Mouse (Mus musculus) myocyte (in vitro differentiated cells): ENCODE results near the gene Ankrd7.
"Not testable (repeated sequence)": the region's sequence is repeated elsewhere in the genome, so short reads cannot be mapped to it uniquely, and the experiment has no call there.

Source experiments
- E2F4 ChIP-seq: IDR thresholded peaks from one replicate; pipeline ENCODE4 v1.6.1; 2011; ENCODE audit warnings: mild to moderate bottlenecking, control low read depth, moderate library complexity; ENCODE audit not compliant: insufficient read depth
- MAX ChIP-seq: IDR thresholded peaks from one replicate; pipeline ENCODE4 v1.6.1; 2011; ENCODE audit warnings: low read depth, mild to moderate bottlenecking, control low read depth
- MYOG ChIP-seq, 3 experiments: IDR thresholded peaks; one replicate each; pipeline ENCODE4 v1.6.1; 2011; ENCODE audit warnings: control low read depth in 2 of 3, low read depth in 2 of 3, mild to moderate bottlenecking in 2 of 3; ENCODE audit not compliant: insufficient read length in 2 of 3, control insufficient read depth in 1 of 3, insufficient read depth in 1 of 3
- POLR2A ChIP-seq: IDR thresholded peaks from one replicate; pipeline ENCODE4 v1.6.1; 2011; ENCODE audit warnings: low read depth, mild to moderate bottlenecking, control low read depth, moderate library complexity; ENCODE audit not compliant: insufficient read length
- POLR2AphosphoS2 ChIP-seq: IDR thresholded peaks from one replicate; pipeline ENCODE4 v1.6.1; 2011; ENCODE audit warnings: low read depth, control low read depth; ENCODE audit not compliant: insufficient read length
- SRF ChIP-seq: IDR thresholded peaks from one replicate; pipeline ENCODE4 v1.6.1; 2011; ENCODE audit warnings: low read depth; ENCODE audit not compliant: control insufficient read depth, insufficient read length
- TCF12 ChIP-seq: IDR thresholded peaks from one replicate; pipeline ENCODE4 v1.6.1; 2011; ENCODE audit warnings: mild to moderate bottlenecking, control low read depth; ENCODE audit not compliant: poor library complexity, insufficient read depth, severe bottlenecking
- TCF3 ChIP-seq: IDR thresholded peaks from one replicate; pipeline ENCODE4 v1.6.1; 2011; ENCODE audit warnings: low read depth, control low read depth; ENCODE audit not compliant: insufficient read length
- USF1 ChIP-seq: IDR thresholded peaks from one replicate; pipeline ENCODE4 v1.6.1; 2011; ENCODE audit warnings: low read depth, mild to moderate bottlenecking, control low read depth, moderate library complexity

GRCm38 (mm10) chr6:18845571-18845970 is 20.5 kb upstream of the Ankrd7 start:
- TF ChIP-seq MAX; TCF12; POLR2AphosphoS2; SRF; POLR2A; MYOG (IDR thresholded peaks at IDR 0.05; ENCODE audit: control insufficient read depth in 1 of 3, insufficient read depth in 1 of 3, insufficient read length in 2 of 3, low read depth in 2 of 3); TCF3; USF1; E2F4: not testable (repeated sequence)
